Mouse (Mus musculus): Measurements from ENCODE around the gene E030025P04Rik.

Gene E030025P04Rik

DNA sequence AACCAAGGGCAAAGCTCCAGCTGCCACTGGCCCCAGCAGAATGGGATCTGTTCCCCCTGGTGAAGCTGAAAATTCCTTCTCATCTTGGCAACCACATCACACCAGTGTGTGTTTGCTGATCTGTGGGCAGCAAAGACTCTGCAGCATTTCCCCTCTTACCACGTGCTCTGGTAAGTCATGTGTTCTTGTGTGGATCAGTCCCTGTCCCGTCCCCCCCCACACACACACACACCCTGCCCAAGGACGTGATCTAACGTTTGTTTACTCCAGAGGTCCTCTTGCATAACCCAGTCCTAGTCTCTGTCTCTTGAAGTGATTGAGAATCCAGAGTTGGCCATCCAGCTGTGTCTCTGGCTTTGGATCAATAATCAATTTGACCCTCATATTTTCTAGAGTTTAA is at the start of gene E030025P04Rik:
Gene E030025P04Rik (minus strand): TSS at position 134 of the 400 bp plus-strand sequence.
- DNase-seq (ENCODE audit: low read depth, low spot score), result no peak

DNA sequence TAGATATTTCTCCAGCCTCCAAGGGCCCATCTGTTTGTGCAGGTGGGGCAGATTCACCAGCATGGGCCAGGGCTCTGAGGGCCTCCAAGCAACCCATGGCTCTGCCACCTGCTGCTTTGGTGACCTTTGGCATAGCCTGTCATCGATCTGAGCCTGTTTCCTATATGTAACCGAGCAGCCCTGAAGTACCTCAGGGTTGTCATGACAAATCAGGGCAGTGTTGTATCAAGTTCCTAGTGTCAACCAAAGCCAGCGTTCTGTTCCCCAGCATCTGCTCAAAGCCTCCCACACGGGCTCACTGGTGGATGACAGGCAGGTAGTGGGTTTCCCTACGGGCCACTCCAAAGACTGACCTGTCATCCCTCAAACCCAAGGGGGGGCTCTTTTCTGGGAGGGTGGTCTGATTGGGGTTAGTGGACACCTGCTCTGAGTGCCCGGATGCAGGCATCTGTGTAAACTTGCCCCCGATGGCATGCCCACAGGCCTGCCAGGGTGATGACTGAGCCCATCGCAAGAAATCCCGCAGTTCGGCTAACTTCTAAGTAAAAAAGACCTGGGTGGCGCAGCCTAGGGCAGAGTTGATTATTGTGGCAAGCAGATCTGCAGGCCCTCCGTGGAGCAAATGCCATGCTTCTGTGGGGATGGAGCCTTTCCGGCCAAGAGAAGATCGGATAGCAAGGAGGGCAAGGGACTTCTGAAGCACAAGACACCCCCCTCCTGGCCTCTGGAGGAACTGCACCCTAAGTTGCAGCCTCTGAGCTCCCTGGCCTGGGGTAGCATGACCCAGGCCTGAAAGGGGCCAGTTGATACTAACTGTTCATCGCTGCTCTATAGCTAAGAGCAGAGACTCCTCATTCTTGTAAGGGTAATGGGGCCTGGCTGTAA is 48.7 kb upstream of the E030025P04Rik start:
- peak; percentile 75 for DNase-seq (ENCODE audit: low read depth, low spot score)

DNA sequence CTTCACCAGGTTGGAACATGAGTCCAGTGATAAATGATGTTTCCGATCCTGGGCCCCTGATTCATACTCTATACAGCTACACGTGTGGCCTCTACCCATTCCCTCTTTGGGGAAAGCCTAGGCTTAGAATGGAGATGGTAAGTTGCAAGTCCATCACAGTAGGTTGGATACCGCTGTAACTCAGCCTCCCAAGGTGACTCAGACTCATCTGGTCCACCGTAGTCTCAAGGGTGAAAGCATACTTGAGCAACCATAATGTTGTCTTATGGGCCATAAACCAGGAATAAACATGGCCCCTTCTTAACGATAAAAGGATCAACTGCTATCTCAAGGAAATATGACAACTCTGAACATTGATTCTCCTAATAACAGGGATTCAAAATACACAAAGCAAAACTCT is 44.1 kb upstream of the E030025P04Rik start:
- DNase-seq (ENCODE audit: low read depth, low spot score), result no peak

GRCm38 (mm10) chr11:109187631-109188184 is 43.5 kb upstream of the E030025P04Rik start:
- no peak for DNase-seq (ENCODE audit: low read depth, low spot score)

GRCm38 (mm10) chr11:109181118-109181517 is 36.9 kb upstream of the E030025P04Rik start:
- DNase-seq (ENCODE audit: low read depth, low spot score), result no peak

DNA sequence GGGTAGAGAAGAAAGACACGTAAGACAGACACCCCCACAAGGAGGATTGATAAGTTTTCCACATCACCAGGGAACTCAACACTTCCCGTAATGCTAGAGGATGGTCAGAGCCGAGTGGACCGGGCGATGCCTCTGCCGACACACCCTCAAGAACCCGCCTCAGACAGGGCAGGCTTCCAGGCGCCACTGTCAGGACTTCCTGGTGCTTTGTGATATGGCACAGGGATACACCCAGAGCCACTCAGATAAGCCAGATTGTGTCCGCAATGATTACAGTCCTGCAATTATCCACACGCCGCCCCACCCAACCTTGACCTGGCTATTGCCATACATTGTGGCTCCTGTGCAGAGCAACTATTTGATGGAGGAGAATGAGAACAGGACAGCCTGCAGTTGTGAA is 36.1 kb upstream of the E030025P04Rik start:
- no peak for DNase-seq (ENCODE audit: low read depth, low spot score)

DNA sequence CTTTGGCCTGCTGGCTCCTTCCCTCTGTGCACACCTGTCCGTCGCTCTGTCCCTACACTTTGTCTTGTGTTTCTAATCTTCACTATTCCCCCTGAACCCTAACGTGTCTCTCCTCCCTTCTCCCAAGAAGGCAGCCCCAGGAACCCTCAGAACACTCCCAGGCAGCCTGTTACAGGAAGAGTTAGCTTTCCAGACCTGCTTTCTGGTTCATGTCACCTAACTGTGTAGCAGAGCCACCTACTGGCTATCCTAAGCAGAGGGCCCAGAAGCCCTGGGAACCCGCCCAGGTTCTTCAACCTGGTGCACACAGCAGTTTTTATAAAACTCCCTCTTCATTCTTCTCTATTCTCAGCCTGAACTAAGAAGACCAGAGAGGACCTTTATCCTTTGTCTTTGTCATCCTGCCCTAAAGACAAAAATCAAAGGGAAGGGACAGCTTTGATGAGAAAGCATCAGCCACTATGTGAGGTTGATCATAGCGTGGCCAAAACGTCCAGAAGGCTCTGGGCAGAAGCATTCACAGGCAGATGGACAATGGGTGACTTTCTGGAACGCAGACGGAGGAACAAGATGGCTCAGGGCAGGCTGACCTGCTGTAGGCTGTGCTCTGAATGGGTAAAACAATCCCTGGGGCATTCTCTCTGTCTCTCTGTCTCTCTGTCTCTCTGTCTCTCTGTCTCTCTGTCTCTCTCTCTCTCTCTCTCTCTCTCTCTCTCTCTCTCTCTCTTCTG is 34.8 kb upstream of the E030025P04Rik start:
- no peak for DNase-seq (ENCODE audit: low read depth, low spot score)

- no peak for DNase-seq (ENCODE audit: low read depth, low spot score)
These were observed 31.3 kb upstream of the E030025P04Rik start for GRCm38 (mm10) chr11:109175376-109175969.

GRCm38 (mm10) chr11:109172224-109172623 is 28.1 kb upstream of the E030025P04Rik start:
- no peak for DNase-seq (ENCODE audit: low read depth, low spot score)

DNA sequence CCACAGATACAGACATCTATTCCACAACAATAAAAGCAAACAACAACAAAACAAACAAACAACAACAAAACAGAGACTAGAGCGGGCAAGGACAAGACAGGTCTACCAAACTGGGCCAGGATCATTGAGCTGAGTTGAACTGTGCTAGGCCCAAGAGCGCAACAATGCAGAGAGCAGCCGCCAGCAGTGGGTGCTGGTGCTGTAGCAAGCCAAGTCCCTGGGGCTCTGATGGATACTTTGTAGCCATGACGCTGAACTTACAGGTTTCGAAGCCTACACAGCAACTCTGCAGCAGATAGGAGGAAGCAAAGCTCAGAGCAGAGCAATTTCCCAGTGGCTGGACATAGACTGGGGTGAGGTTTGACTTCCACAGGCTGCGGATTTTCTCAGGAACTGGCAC is 26.6 kb upstream of the E030025P04Rik start:
- DNase-seq (ENCODE audit: low read depth, low spot score), result no peak

- DNase-seq (ENCODE audit: low read depth, low spot score), result no peak
These were observed 13.5 kb upstream of the E030025P04Rik start for GRCm38 (mm10) chr11:109157694-109158093.

DNA sequence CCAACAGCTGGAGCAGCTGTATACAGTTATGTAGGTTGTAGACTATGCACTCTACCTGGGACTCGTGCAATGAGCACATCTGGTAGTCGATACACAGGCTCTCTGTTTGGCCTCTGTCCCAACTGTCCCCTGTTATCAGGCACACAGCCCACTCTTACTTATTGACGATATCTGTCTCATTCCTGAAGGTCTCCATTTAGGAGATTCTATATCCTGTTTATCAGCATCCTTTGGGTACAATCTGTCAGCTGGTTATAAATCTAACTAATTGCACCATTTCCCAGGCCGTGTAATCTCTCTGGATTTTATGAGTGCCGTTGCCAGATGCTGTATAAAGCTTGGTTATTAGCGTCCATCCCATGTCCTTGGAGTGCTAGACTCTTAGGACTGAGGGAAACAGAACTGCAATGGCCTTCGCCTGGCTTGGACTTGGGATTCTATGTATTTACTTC is 747 bp upstream of the E030025P04Rik start:
- no peak for DNase-seq (ENCODE audit: low read depth, low spot score)

GRCm38 (mm10) chr11:109126482-109126881 is 17.7 kb downstream of the E030025P04Rik start:
- no peak for DNase-seq (ENCODE audit: low read depth, low spot score)

- no peak for DNase-seq (ENCODE audit: low read depth, low spot score)
These were observed 18.7 kb downstream of the E030025P04Rik start for GRCm38 (mm10) chr11:109125451-109125850.

DNA sequence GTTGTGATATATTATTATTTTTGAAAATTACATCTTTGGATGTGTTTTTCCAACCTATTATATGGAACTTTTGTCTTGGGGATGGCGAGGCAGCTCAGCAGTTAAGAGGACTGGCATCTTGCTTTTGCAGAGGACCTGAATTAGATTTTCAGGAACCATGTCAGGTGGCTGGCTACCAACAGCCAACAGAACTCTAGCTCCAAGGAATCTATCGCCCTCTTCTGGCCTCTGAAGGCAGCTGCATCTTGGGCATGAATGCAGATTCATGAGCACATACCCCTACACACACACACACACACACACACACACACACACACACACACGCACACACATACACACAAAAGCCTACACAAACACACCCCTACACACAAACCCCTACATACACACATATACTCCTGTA is 19.9 kb downstream of the E030025P04Rik start:
- no peak for DNase-seq (ENCODE audit: low read depth, low spot score)

DNA sequence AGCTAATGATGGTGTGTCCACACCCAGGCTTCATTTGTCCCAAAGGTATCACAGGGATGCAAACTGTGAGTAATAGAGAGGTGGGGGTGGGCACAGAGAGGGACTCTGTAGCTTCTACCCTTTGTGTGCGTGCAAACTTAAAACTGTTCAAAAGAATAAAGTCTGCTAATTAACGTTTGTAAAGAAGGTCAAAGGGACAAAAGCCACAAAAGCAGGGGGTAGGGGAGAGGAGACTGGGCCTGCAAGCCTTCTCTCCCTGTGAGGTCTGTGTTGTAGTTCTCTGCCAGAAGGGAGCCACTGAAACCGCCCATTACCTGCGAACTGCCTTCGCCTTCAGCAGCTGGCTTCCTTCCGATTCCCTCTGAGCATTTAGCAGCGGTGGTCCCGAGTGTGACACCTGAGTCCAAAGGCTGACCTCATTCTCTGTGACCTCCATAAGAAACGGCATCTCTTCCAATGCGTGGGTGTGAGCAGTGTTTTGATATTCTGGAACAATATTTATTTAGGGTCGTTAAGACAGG is 34.3 kb downstream of the E030025P04Rik start:
- DNase-seq (ENCODE audit: low read depth, low spot score), result no peak

DNA sequence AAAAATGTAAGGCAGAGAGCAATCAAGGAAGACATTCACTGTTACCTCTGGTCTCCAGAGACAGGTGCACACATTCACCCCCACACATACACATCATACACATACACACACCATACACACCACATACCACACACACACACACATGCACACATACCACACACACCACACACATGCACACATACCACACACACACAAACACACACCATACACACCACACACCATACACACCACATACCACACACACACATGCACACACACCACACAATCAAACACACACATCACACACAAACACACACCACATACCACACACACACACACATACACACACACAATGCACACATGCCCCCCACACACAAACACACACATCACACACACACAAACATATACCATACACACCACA is 35.1 kb downstream of the E030025P04Rik start:
- DNase-seq (ENCODE audit: low read depth, low spot score), result no peak

DNA sequence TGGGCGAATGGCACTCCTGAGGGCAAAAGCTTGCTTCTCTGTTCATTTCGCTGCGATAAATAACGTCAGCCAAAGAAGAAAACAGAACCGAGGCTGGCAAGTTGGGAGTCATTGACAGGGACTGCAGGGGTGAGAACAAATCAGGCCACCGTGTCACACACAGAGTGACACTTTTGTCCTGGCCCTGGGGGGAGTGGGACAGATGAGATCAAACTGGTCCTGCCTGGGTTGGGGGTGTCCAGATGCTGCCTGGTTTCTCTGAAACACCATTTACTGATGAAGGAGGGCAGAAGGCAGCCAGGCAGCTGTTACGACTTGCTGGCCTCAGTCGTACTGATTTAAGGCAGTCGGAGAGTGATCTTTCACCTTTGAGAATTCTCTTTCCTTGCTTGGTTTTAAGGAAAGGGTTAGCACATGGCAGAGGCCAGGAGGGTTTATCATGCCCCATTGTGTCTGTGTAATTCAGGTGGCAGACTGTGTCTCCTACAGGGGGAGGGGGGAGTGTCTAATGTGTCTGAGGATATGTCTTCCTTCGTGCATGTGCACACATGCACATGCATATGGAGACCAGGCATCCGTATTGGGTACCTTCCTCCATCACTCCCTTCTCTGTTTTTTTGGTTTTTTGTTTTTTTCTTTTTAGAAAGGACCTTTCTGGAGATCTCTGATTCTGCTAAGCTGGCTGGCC is 36.5 kb downstream of the E030025P04Rik start:
- DNase-seq (ENCODE audit: low read depth, low spot score), result no peak

DNA sequence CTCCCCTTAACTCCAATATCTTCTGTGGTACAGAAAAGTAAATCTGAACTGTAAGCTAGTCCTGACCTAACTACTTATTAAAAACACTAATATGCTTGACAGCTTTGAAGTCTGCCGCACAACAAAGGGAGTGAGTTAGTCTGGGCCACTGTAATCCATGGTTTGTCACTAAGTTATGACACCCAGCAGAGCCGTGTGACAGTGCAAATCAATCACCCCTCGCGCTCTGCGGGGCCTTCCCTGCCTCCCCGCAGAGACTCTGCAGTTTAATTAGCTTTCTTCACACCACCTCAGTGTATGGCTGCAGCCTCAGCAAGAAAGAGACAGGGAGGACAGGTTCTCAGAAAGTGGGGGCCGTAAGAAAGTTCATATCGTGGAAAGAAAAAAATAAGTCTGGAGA is 37.4 kb downstream of the E030025P04Rik start:
- DNase-seq (ENCODE audit: low read depth, low spot score), result no peak

DNA sequence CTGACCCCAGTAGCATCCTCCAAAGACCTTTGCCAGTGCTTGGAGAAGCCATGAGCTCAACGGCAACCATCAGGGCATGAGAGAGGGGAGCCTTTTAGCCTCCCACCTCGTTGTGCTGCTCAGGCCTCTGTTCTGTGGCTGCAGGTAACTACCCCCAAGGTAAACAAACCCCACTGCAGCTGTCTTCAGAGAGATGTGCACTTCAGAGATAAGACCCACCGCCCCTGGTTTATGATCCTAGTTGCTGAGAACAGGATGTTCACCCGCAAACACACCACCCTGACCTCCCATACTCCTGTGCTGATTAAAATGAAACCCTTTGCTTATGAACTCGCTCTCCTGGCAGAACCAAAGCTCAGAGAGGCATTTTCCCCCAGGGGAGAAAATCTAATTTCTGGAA is 38.0 kb downstream of the E030025P04Rik start:
- DNase-seq (ENCODE audit: low read depth, low spot score), result no peak

- no peak for DNase-seq (ENCODE audit: low read depth, low spot score)
These were observed 40.8 kb downstream of the E030025P04Rik start for GRCm38 (mm10) chr11:109103386-109103785.
